8 mouse cellular contexts compared by ENCODE assay signal in the genomic region with DNA sequence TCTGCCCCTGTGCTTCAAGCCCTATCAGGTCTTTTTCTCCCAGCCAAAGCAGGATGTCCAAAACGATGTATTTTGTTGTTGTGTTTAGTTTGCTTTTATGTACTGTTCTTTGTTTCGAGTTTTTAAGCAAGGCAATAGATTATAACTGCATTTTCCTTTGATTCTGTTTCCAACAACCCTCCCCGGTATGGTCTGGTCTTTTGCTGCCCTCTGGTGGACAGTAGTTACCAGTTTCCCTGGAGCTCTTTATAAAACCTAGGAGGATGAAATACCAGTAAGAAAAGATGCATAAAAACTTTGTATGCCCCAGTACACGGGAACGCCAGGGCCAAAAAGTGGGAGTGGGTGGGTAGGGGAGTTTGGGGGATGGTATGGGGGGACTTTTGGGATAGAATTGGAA.
DNase-seq lines count a peak whose midpoint lies in the region; ATAC-seq and TF ChIP-seq lines count a peak whose summit lies in the region.
"Had no signal": no experiment of that assay in that cellular context is flagged by ENCODE, and none has a peak within 500 bp of the region (broad histone marks: within the 10 kb centered on the region; RNA-seq: fewer than 3 reads in every experiment).

No protein-coding gene starts in this region.

- no peak overlapping the region for H3K9ac ChIP-seq in liver, embryonic 11.5 days (ENCODE audit: low read depth, low read length)
- H3K9ac ChIP-seq: neural tube, embryonic 12.5 days had no signal

- in situ Hi-C loops in Patski (cut with MboI; ENCODE audit: low pct_unique_long_range_greater_than_20kb), result no loop called here

- no peak for ATAC-seq in Patski
- ATAC-seq in liver, embryonic 11.5 days (replicated peaks; ENCODE audit: low FRiP score), result no peak

- TF ChIP-seq CTCF in Patski (IDR thresholded peaks at IDR 0.05), result peak; percentile 69

- 10% methylated on average over 5 of the region's 5 CpGs for WGBS in liver, embryonic 11.5 days

- POLR2A ChIA-PET in Patski (lab: Charles Lee), result no interaction called here

- no peak overlapping the region for H3K27ac ChIP-seq in liver, embryonic 11.5 days (ENCODE audit: low read depth, low read length)
- H3K27ac ChIP-seq: neural tube, embryonic 12.5 days had no signal

- no peaks in the 10 kb centered on the region for H3K4me1 ChIP-seq in liver, embryonic 11.5 days (replicated peaks; ENCODE audit: control insufficient read depth, insufficient read depth, low read length)
- H3K4me1 ChIP-seq: neural tube, embryonic 12.5 days had no signal

- CTCF ChIA-PET in Patski (lab: Charles Lee), result interaction anchor here (0.7 to 1.0 kb wide), 3 partner anchors 10 to 14 kb away, joined by 3 read pairs; no protein-coding TSS in a partner anchor

- no peak overlapping the region for H3K4me3 ChIP-seq in liver, embryonic 11.5 days (ENCODE audit: low read depth, low read length)
- H3K4me3 ChIP-seq: neural tube, embryonic 12.5 days had no signal

- intact Hi-C loops in heart, postnatal 36 days (cut with DNase I), result loop anchor here (2.0 kb wide), 1 partner anchor 682 kb away; no protein-coding TSS in a partner anchor

- peaks cover 45% of the 10 kb centered on the region for H3K27me3 ChIP-seq in Patski
- H3K27me3 ChIP-seq in liver, embryonic 11.5 days (replicated peaks; ENCODE audit: control insufficient read depth, insufficient read depth, low read length), result no peaks in the 10 kb centered on the region
- H3K27me3 ChIP-seq: neural tube, embryonic 12.5 days had no signal

- no peak overlapping the region for H3K4me2 ChIP-seq in liver, embryonic 11.5 days
- H3K4me2 ChIP-seq: neural tube, embryonic 12.5 days had no signal

- H3K36me3 ChIP-seq in liver, embryonic 11.5 days (ENCODE audit: control insufficient read depth, insufficient read depth, low read length), result no peaks in the 10 kb centered on the region
- H3K36me3 ChIP-seq: neural tube, embryonic 12.5 days had no signal

- no peaks in the 10 kb centered on the region for H3K9me3 ChIP-seq in liver, embryonic 11.5 days (ENCODE audit: control insufficient read depth, low read length)
- H3K9me3 ChIP-seq: neural tube, embryonic 12.5 days had no signal

- peak; percentile 0 for DNase-seq in left cerebral cortex, adult 11 months (ENCODE audit: low spot score)
- DNase-seq in left cerebral cortex, adult 8-10 months (ENCODE audit: low spot score in 2 of 2), result no peak
- no peak for DNase-seq in Patski (ENCODE audit: low read depth, low spot score)
- DNase-seq in cerebellum, adult 9-10 months, result peak; percentile 4
- peak; percentile 14 to 15 for DNase-seq in heart, postnatal 36 days
- DNase-seq in liver, embryonic 11.5 days (ENCODE audit: low spot score), result peak; percentile 32
- peak; percentile 26 for DNase-seq in right cerebral cortex, postnatal 14 days

Comparison
In these comparisons a context has a peak if more than half of its experiments do, and no peak if none do; other contexts are left out.
1. DNase-seq: peak in left cerebral cortex, adult 11 months (single experiment), cerebellum, adult 9-10 months (single experiment), heart, postnatal 36 days (2 of 2), liver, embryonic 11.5 days (single experiment) and right cerebral cortex, postnatal 14 days (single experiment); none in left cerebral cortex, adult 8-10 months (0 of 2) and Patski (single experiment).